Mouse (Mus musculus) NIH3T3 (cell line): ENCODE measurements around the gene Gm21885.
"Not testable (repeated sequence)": the region's sequence is repeated elsewhere in the genome, so short reads cannot be mapped to it uniquely, and the experiment has no call there.

Experiments
- DNase-seq: peaks from one replicate; pipeline ENCODE4 v3.0.0-alpha.2; 2012; ENCODE audit warnings: low read depth

The Gm21885 gene

DNA sequence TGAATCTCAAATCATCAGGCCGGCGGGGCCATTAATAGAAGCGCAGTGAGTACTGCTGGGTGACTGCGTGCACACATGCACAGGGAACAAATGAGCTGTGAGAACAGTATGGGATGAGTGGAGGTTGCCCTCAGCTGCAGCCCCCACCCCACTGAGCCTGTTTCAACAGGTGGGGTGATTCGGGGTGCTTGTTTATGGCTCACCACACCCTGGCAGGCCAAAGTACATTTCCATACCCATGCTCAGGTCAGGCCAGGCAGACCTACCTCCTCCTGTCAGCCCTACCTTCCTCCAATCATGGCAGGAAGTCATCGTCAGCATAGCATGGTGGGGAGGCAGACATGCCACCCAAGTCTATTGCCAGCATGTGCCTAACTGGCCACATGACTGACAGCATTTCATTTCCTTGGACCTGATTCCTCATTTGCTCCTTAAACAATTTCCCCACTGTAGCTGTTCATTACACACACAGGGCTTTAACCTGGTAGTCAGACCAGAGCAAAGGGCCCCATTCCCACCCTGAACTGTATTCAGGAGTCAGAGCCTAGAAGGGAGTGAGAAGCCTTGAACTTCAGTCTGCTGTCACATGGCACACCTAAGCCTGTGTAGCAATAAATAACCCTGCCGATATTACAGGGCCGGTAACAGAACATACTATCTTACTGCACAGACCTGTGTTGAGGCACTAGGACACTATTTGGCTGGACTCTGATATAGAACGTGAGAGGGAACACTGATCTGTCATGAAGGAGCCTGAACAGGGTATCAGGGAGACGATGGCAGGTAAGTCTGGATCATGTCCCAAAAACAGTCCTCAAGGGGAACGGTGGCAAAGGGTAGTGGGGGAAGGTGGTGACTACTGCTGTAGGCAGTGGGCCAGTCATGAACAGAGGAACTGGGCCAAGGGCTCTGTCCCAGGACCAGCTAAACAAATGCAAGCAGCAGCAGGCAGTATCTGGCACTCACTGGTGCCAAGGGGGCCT lies at the start of gene Gm21885:
Gm21885 (plus strand) TSS at position 675 of the 983 bp plus-strand sequence.
- DNase-seq, result no peak

DNA sequence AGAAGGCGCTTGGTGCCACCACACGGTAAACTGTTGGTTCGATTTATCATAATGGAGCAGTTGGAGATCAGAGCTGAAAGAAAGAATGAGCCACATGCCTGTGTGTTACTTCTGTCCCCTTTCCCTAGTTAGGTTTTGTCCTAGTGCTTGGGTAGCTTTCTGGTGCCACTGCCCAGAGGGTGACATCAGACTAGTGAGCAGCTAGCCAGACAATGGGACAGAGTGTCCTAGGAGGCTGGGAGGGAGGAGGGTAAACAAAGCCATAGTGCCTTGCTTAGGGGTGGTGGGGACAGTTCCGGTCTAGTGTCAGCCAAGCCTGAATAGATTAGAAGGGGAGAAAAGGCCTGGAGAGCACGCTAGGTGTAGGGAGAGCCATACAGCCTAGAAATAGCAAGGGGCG lies 48.3 kb upstream of the Gm21885 start:
- DNase-seq, result no peak

DNA sequence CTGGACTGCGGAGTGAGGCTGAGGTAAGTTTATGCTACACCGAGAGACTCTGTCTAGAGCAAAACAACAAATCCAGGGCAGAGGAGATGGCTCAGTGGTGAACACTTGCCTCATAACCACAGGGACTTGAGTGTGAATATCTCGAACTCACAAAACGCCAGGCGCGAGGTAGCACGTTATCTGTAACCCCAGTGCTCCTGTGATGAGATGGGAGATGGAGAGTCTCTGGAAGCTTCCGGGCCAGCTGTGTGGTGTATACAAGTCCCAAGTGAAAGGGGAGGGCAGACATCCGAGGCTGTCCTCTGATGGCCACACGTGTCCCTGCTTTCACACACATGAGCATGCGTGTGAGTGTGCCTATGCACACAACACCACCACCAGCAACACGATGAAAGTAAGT lies 47.3 kb upstream of the Gm21885 start:
- no peak for DNase-seq

DNA sequence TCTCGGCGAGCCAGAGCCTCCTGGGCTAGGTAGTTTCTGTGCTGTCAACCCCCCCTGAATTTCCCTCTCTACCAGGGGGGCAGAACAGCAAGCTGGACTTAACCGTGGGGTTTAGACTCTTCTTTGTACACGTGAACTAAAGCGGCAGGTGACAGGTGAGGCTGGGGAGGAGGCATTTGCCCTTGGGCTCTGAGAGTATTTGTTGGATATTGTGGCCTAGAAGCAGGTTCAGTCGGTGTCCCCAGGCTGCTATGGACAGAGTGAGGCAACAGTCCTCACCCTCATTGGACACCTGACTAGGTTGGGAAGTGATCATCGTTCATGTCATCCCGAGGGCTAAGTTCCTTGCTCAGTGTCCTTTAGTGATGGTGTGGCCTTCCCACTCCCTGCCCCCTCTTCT lies 46.8 kb upstream of the Gm21885 start:
- DNase-seq, result no peak

DNA sequence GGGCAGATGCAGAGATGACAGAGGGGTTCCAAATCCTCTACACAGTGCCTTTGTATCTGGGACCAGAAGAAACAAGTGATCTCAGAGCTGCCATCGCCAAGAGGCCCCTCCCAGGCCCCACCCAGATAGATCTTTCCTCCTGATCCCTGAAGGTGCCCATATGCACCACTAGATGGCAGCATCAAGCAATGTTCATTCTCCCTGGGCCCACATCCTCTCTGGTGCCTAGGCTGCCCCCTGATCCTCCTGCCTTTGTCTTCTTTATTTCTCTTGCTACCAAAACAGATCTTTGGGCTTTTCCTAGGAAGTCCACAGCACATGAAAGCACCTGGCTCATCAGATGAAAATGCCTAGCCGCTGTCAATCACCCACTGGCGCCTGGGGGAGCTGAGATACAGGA lies 45.6 kb upstream of the Gm21885 start:
- peak; percentile 93 for DNase-seq

DNA sequence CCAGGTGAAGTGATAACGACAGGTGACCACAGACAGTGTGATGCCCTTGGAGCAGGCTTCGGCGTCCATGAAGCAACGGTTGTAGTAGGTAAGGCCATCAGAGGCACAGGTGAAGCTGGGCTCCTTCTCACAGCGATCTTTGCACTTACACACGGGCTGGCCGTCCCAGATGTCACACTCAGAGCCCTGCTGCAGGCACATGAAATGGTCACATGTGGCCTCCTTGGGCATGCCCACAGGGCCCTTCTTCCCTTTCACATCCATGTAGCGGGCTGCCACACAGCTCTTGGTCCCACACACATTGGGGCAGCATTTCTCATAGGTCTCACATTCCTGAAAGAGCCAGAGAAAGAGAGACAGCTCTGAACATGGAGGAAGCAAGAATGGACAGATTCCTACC lies 42.9 kb upstream of the Gm21885 start:
- no peak for DNase-seq

DNA sequence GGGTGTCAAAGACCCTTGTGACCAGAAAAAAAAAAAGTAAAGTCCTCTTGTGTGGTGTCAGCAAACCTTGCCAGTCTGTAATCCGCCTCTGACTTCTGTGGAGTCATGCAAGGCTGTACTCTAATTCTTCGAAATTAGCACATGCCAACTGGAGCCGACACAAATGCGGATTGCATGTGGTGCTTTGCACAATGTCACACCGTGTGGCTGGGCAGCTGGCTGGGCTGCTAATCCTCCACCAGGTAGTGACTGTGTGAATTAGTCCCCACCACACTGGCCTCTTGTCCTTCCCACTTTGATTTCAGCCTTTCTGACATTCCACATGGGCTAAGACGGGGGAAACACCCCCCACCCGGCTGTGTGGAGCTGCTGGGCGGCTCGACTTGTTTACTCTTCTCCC lies 42.0 kb upstream of the Gm21885 start:
- peak; percentile 15 for DNase-seq

DNA sequence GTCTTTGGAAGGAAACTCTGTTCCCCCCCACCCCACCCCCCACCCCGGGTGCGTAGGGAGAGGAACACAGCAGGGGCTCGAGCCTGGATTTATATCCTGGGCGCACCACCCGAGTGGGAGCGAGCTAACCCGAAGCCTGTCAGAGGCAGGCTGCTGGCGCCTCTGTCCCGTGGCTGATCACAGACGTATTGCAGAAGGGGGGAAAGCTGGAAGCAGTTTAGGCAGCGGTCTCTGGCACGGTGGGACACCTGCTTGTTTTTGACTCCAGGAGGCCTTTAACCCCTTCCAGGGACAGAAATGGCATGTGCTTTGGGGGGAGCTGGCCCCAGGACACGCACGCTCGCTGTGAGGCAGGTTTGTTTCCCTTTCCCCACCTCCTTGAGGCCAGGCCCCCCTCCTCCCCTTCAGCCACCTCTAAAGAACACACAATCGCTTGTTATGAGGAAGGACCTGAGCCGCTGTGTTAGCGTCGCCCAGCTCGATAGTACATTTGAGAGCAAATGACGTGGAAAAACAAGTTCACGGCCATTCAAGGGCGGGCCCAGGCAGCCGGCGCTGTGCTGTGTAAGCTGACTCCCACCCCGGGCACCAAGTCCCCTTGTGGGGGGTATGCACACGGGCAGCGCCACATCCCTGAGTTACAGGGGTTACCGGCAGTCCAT lies 38.8 kb upstream of the Gm21885 start:
- no peak for DNase-seq

DNA sequence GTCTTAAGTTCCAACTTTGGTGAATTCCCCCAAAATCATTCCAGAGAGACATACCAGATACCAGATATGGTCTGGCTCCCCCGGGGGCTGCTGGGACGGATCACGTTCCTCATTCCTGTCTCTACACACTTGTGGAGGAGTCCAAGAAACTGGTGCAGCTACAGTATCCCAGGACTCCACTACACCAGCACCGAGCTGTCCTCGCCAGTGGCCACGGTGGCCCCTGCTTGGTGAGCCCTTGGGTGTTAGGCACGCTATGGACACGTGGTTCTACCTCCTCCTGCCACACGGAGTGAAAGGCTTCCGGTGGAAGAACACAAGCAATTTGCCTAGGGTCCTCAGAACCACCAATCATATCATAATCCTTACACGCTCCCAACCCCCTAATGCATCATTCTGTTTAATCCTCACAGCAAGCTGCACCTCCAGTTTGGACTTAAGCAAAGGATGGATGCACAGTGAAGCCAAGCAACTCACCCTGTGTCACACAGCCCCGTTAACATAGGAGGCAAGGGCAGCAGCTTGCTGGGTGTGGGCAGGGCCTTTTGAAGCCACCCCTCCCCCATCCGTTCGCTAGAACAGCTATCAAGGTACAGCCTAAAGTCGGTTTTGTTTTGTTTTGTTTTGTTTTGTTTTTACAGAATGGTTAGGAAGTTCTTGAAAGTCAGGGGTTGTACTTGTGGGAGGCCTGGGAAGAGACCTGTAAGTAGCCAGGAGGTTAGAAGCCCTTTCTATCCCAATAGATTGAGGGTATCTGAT lies 38.1 kb upstream of the Gm21885 start:
- no peak for DNase-seq

DNA sequence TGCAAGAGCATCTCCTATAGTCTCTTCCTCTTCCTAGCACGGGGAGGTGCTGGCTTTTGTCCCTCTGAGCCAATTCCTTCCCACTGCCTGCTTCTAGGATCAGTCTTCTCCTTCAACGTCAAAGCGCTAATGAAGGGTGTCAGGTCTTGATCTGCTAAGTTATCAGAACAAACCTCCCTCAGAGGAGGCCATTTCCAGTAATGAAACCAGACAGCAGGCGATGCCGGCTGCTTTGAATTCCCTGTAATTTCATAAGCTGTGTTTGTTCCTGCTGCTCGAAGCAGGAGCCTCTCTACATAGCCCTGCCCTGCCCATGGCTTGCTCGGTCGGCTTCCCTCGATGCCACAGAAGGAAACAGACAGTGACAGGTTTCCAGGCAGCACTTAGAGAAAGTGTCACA lies 37.3 kb upstream of the Gm21885 start:
- no peak for DNase-seq

DNA sequence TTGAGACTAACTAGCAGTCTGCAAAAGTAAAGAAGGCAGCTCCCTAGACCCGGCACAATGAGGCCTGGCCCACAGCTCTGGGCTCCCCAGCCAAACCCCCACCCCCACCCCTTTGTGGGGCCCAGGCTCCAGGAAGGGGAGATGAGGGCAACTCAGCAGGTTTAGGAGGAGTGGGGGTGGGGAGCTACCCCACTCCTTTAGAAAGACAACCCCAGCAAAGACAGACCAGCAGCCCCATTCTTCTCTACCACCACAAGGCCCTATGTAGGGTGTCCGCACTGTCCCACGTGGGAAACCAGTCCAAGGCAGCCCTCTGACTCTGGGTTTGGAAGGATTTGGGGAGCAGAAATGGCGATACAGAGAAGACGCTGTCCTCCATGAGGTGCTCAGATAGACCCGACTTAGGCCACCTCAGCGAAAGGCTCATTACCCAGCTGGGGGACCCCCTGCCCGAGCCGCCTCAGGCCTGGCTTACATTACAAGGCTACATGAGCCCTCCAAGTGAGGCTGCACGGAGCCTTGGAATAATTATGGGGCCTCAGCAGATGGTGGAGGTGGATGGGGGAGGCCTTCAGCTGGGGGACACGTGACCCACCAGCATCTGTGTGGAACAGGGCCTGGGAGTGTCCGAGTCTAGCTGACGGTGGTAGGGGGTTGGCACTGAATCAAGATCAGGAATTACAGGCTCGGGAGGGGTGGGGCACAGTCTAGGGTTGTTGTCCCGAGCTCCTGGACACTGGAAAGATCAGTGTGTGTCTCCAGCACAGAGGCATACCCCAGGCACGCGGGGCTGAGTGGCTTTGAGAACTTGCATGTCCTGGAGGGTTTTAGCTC lies 35.5 kb upstream of the Gm21885 start, which contains the start of gene Wfikkn2:
Wfikkn2 (minus strand) TSS at position 51 of the 834 bp plus-strand sequence.
- DNase-seq, result no peak

DNA sequence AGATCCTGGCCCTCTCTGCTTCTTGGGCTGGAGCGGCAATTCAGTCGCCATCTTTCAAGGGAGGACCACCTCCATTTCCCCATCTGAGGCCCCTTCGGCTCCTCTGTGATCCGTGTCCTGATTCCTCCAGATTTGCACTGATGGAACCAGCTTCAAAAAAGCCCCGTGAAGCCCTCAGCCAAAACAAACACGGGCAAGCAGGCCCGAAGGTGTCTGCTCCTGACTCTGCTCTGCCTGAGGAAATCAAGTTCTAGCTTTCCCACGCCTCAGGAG lies 34.9 kb upstream of the Gm21885 start:
- no peak for DNase-seq

DNA sequence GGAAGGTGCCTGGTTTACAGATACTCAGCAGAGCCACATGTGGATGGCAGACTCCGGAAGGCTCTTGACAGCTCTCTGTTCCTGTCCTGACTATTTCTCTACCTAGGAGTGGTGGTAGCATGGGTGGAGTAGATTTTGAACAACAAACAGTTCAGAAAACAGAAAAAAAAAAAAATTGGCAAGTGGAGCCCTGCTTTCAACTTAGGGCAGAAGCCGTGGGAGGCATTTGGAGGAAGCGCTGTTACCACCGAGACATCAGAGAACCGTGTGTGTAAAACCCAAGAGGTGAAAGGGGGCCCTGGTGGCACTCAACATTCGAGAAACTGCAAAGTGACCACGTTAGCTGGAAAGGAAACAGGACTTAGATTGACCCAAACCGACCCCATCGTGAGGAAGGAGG lies 28.5 kb upstream of the Gm21885 start:
- no peak for DNase-seq

DNA sequence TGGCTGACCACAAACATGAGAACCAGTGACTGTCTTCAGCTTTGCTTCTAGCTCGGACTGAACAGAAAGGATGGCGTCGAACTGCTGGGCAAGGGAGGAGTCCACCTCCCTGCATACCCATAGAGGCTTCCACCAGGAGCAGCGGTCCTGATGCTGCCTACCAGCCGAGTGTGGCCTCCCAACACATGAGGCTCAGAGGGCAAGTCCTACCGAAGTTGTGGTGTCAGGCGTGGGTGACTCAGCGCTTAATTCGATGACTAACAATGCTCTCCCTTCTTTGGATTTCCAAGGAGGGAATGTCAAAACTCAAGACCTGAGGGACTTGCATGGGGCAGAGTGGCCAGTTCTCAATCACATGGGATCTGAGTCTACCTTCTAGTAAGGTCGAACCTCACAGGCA lies 28.0 kb upstream of the Gm21885 start:
- DNase-seq, result peak; percentile 87

DNA sequence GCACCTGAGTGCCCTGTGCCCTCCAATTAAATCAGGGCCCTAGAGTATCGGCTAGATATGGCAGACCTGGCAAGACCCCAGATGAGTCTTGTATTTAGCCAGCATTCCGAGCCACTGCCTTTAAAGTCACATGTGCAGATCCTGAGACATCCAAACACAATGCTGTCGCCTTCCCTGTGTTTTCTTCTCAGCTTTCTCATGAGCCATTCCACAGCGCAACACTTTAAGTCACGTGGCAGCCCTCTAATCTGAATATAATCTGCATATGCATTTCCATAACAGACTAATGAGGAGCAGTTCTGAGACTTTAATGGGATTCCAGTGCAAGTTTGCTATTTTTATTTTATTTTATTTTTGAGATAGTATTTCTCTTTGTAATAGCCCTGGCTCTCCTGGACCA lies 25.9 kb upstream of the Gm21885 start:
- no peak for DNase-seq

DNA sequence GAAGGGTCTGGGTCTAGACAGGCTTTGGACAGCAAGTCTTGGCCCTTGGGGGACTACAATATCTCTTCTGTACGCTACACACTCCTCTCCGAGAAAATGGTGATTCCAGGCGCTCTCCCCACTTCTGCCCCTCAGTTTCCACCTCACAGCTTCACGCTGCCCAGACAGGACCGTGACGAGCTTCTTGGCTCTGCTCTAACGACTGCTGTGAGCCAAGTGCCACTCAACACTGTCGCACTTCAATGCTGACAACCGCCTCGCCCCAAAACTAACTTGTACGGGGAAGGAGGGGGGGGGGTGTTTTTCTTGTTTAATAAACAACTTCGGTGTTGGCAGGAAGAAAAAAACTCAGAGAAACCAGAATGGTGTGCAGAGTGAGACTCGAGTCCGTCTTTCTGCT lies 23.7 kb upstream of the Gm21885 start:
- no peak for DNase-seq

DNA sequence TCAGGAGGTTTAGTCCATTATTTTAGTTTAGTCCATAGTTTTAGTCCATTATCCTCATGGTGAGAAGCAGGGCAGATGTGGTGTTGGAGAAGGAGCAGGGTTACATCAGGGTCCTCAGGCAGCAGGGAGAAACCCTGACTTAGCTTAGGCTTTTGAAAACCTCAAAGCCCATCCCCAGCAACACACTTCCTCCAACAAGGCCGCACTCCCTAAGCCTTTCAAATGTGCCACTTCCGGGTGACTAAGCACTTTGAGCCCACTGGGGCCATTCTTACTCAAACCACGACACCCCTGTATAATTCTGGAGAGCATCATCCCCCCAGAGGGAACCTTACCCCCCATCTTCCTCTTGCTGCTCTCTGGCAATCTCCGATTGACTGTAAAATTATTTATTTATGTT lies 21.9 kb upstream of the Gm21885 start:
- no peak for DNase-seq

DNA sequence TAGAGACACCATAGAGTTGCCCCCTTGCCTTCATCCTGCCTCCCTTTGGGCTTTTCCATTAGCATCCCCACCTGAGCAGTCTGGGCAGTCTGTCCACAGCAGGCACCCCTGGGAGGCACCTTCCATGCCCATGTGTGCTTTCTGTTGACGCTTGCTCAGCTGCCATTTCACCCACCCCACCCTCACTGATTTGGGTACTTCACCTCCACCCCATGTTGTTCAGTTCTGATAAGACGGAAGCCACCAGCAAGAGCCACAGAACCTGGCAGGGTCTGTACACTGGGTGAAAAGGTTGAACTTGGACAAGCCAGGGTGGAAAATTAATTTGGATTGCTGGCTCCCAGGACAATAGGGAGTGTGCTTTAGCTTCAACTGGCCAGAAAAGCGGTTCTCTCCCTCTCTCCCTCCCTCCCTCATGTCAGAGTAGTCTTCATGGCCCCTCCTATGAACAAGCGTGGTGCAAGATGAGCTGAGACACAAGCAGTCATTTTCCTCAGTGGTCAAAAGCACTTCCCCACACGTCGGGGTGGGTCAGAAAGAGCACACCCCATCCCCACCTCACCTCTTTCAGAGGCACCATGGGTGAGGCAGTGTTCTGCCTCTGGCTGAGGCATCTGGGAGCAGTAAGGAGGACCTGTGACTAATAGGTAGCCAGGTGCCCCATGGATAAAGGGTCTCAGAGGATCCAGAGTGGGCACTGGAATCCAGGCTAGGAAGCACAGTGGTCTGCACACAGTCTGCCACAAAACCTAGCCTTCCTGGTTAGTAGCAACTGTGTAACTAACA lies 19.9 kb upstream of the Gm21885 start:
- DNase-seq, result no peak

DNA sequence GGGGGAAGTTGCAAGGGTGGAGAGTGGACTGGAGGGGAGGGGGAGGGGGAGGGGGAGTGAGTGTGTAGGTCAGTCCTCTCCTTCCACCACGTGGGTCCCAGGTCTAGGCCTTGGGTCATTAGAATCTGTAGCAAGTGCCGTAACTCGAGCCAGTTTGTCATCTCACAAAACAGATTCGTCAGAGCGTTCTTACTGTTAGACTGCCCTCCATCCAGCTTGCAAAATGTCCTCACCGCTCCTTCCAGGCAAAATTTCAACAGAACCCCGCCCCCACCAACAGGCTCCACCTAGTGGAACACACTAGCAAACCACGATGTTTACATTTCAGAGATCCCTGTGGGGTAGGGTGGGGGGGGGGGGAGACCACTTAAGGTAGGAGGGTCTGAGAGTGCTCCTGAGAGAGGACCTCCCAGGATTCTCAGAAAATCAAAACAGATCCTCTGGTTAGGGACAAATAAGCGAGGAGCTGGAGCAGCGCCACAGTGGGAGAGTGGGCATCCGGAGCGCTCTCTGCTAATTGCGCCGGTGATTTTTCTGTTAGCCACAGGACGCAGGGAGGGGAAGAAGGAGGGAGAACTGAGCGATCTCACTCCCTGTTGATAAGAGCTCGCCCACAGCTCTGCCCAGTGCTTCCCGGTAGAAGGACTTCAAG lies 16.4 kb upstream of the Gm21885 start:
- peak; percentile 91 for DNase-seq

DNA sequence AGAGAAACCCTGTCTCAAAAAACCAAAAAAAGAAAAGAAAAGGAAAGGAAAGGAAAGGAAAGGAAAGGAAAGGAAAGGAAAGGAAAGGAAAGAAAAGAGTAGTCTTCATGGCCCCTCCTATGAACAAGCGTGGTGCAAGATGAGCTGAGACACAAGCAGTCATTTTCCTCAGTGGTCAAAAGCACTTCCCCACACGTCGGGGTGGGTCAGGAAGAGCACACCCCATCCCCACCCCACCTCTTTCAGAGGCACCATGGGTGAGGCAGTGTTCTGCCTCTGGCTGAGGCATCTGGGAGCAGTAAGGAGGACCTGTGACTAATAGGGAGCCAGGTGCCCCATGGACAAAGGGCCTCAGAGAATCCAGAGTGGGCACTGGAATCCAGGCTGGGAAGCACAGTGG lies 15.5 kb upstream of the Gm21885 start:
- DNase-seq, result not testable (repeated sequence)

DNA sequence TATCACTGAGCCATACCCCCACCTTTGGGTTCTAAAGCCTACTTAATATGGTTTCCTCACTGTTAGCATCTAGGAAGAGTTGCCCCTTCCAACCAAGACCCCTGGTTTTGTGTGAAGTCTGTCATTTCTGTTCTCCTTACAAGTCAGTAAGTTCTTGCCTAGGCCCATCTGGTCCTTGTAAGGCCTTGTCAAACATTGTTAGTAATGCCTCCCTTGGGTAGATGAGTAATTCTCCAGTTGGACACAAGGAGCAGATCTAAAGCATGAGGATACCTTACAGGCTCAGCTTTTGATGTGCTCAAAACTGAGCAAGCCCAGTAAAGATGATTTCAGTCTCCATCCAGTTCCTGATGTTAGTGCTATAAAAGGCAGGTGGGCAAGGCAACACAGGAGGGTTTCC lies 12.9 kb upstream of the Gm21885 start:
- DNase-seq, result peak; percentile 83
